Mouse (Mus musculus) liver, embryonic 15.5 days (tissue): ENCODE measurements around the gene Spns2. TPM values are rescaled to one million over a fixed set of nuclear protein-coding genes. Genes with fewer than 3 reads are reported as not detected.

Experiments used
- ATAC-seq: fragments of 200-750 bp; cut with Nextera tagmentation; 2 replicates; pipeline ENCODE4 v1.8.0; 2017; ENCODE audit warnings: moderate number of reproducible peaks, mild to moderate bottlenecking, moderate library complexity; ENCODE audit not compliant: insufficient read depth
- H3K27ac ChIP-seq: fragments of 300-500 bp; sonication (generic); replicated peaks from 2 replicates; pipeline ENCODE4 v1.5.1; 2015; ENCODE audit warnings: mild to moderate bottlenecking, inconsistent platforms
- H3K27me3 ChIP-seq: fragments of 300-500 bp; sonication (generic); 2 replicates; pipeline ENCODE4 v1.6.1; 2015; ENCODE audit warnings: mild to moderate bottlenecking, inconsistent platforms
- H3K36me3 ChIP-seq: fragments of 300-500 bp; sonication (generic); replicated peaks from 2 replicates; pipeline ENCODE4 v1.6.1; 2015; ENCODE audit warnings: moderate library complexity, mild to moderate bottlenecking, inconsistent platforms
- H3K4me1 ChIP-seq: fragments of 300-500 bp; sonication (generic); replicated peaks from 2 replicates; pipeline ENCODE4 v1.6.1; 2015; ENCODE audit warnings: inconsistent platforms
- H3K4me2 ChIP-seq: fragments of 300-500 bp; sonication (generic); 2 replicates; pipeline ENCODE4 v1.6.1; 2015; ENCODE audit warnings: moderate library complexity, mild to moderate bottlenecking, inconsistent platforms
- H3K4me3 ChIP-seq: fragments of 300-500 bp; sonication (generic); replicated peaks from 2 replicates; pipeline ENCODE4 v1.5.1; 2015; ENCODE audit warnings: mild to moderate bottlenecking, inconsistent platforms
- H3K9ac ChIP-seq: fragments of 300-500 bp; sonication (generic); 2 replicates; pipeline ENCODE4 v1.6.1; 2015; ENCODE audit warnings: moderate library complexity, mild to moderate bottlenecking, inconsistent platforms
- H3K9me3 ChIP-seq: fragments of 300-500 bp; sonication (generic); replicated peaks from 2 replicates; pipeline ENCODE4 v1.6.1; 2016; ENCODE audit warnings: inconsistent platforms
- WGBS: fragments of 180-500 bp; shearing (Covaris S2); methylation state at CpG from one replicate; pipeline ENCODE4 v1.1.7; 2015; ENCODE audit warnings: mixed read lengths; ENCODE audit not compliant: insufficient replicate concordance; 5-methylcytosine and 5-hydroxymethylcytosine counted together
- polyA plus RNA-seq: library from polyadenylated mRNA; unstranded; fragments of >200 nt; fragmentation: Nextera tagmentation; extraction: Ambion mirVana; gene quantifications from 2 replicates; pipeline ENCODE4 v1.2.1, GENCODE M21; 2015

The Spns2 gene
- 4.1 and 5.3 TPM in 2 replicates for polyA plus RNA-seq

- Histone ChIP-seq H3K4me1 (peaks cover 60% of the 10 kb centered on the region), H3K27me3 (peaks cover 53% of the 10 kb centered on the region), H3K4me2 (peak within 1 kb of the TSS; percentile 90), H3K9ac (peak within 1 kb of the TSS; percentile 45; the same call in 1 of the 2 replicates), H3K4me3 (peak within 1 kb of the TSS; percentile 63), H3K9me3 (no peaks in the 10 kb centered on the region), H3K27ac (no peak within 1 kb of the TSS), H3K36me3 (no peaks in the 10 kb centered on the region)
- peak; percentile 71 for ATAC-seq
- WGBS, result under 1% methylated on average over 42 of the region's 42 CpGs
Observed at GRCm38 (mm10) chr11:72489881-72490301, at the start of gene Spns2. Gene Spns2, minus strand, starts transcription at chr11:72489904.

- H3K36me3 ChIP-seq, result no peaks in the 10 kb centered on the region
- H3K4me3 ChIP-seq, result no peak overlapping the region
- H3K9ac ChIP-seq, result no peak overlapping the region
- H3K4me1 ChIP-seq, result peaks cover 11% of the 10 kb centered on the region
- no peaks in the 10 kb centered on the region for H3K27me3 ChIP-seq
- H3K27ac ChIP-seq, result no peak overlapping the region
- WGBS, result 85% methylated on average over 7 of the region's 7 CpGs
- ATAC-seq, result no peak
- no peak overlapping the region for H3K4me2 ChIP-seq
- H3K9me3 ChIP-seq, result no peaks in the 10 kb centered on the region
Observed at GRCm38 (mm10) chr11:72538811-72539210, 49.1 kb upstream of the Spns2 start.

DNA sequence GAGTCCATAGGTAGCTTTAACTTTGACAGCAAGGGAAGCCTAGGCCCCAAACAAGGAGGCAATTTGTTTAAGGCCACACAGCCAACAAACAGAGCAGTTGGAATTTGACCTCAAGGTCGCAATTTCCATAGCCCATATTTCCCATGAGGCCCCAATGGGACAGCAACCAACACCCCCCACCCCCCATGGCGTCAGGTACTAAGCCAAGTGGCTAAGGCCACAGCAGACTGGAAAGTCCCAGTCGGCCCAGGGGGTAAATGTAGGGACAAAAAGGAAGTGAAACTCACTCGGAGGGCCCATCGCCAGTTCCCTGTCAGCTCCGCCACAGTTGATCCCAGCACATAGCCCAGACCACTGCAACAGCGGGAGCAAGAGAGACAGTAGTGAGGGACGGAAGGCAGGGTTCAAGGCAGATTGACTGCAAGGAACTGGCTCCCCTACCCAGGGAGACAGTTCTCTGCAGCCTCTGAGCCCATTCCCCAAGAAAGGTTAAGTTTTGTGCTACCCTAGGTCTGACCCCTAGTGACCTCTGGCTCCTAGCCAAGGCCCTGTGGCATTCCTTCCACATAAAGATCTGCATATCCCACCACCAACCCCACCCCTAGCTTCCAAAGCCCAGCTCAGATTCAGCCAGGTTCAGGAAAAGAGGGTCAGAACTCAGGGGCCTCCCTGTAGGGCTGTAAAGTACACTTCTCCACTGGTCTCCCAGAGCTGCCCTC, 48.5 kb upstream of the Spns2 start:
- H3K27me3 ChIP-seq, result no peaks in the 10 kb centered on the region
- peaks cover 11% of the 10 kb centered on the region for H3K4me1 ChIP-seq
- no peak overlapping the region for H3K4me3 ChIP-seq
- H3K9me3 ChIP-seq, result no peaks in the 10 kb centered on the region
- peak; percentile 31; the same call in 1 of the 2 replicates for ATAC-seq
- no peak overlapping the region for H3K9ac ChIP-seq
- WGBS, result 44% methylated on average over 8 of the region's 8 CpGs
- no peak overlapping the region for H3K4me2 ChIP-seq
- no peaks in the 10 kb centered on the region for H3K36me3 ChIP-seq
- no peak overlapping the region for H3K27ac ChIP-seq

DNA sequence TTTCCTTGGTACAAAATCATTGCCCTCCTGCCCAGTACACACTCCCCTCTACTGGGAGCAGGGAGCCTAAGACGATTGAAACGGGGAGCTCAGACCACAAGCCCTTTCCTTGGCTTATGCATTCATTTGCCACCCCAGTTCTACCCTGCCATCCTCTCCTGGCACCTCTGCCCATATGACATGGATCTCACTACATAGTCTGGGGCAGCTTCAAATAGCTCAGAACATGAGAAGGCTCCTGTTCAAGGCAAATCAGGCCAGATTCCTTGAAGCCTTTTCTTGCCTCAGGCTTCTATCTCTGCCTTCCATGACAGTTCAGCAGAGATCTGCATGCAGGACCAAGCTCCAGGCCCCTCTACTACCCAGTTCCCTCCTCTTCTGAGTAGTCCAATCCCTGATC, 47.8 kb upstream of the Spns2 start:
- ATAC-seq, result no peak
- H3K9me3 ChIP-seq, result no peaks in the 10 kb centered on the region
- no peaks in the 10 kb centered on the region for H3K36me3 ChIP-seq
- H3K4me1 ChIP-seq, result peaks cover 11% of the 10 kb centered on the region
- no peaks in the 10 kb centered on the region for H3K27me3 ChIP-seq
- H3K4me3 ChIP-seq, result no peak overlapping the region
- H3K9ac ChIP-seq, result no peak overlapping the region
- WGBS, result 77% methylated on average over 2 of the region's 2 CpGs
- no peak overlapping the region for H3K27ac ChIP-seq
- H3K4me2 ChIP-seq, result no peak overlapping the region

- H3K36me3 ChIP-seq, result no peaks in the 10 kb centered on the region
- no peak overlapping the region for H3K27ac ChIP-seq
- no peaks in the 10 kb centered on the region for H3K27me3 ChIP-seq
- WGBS, result 71% methylated on average over 3 of the region's 3 CpGs
- H3K9ac ChIP-seq, result no peak overlapping the region
- H3K9me3 ChIP-seq, result no peaks in the 10 kb centered on the region
- no peak overlapping the region for H3K4me3 ChIP-seq
- peaks cover 11% of the 10 kb centered on the region for H3K4me1 ChIP-seq
- ATAC-seq, result no peak
- H3K4me2 ChIP-seq, result no peak overlapping the region
Observed at GRCm38 (mm10) chr11:72535519-72535918, 45.8 kb upstream of the Spns2 start.

DNA sequence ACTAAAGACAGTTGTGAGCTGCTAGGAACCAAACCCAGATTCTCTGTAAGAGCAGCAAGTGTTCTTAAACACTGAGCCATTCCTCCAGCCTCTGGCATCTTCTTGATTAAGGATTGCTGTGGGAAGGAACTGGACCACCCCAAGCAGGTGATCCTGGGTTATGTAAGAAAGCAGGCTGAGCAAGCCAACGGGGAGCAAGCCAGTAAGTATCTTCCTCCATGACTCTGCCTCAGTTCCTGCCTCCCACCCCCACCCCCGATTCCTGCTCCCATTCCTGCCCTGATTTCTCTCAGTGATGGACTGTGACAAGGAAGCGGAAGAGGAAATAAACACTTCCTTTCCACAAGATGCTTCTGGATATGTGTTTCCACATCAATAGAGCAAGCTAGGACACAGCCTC, 43.2 kb upstream of the Spns2 start:
- Histone ChIP-seq H3K27me3 (no peaks in the 10 kb centered on the region), H3K9ac (no peak overlapping the region), H3K9me3 (no peaks in the 10 kb centered on the region), H3K27ac (no peak overlapping the region), H3K4me2 (no peak overlapping the region), H3K4me3 (no peak overlapping the region), H3K36me3 (no peaks in the 10 kb centered on the region), H3K4me1 (peaks cover 3% of the 10 kb centered on the region)
- no peak for ATAC-seq
- 54% methylated on average over 3 of the region's 3 CpGs for WGBS

- no peaks in the 10 kb centered on the region for H3K9me3 ChIP-seq
- no peaks in the 10 kb centered on the region for H3K4me1 ChIP-seq
- no peak overlapping the region for H3K9ac ChIP-seq
- ATAC-seq, result no peak
- no peaks in the 10 kb centered on the region for H3K36me3 ChIP-seq
- no peaks in the 10 kb centered on the region for H3K27me3 ChIP-seq
- H3K27ac ChIP-seq, result no peak overlapping the region
- 82% methylated on average over 1 of the region's 1 CpGs for WGBS
- no peak overlapping the region for H3K4me2 ChIP-seq
- H3K4me3 ChIP-seq, result no peak overlapping the region
Observed at GRCm38 (mm10) chr11:72531632-72532031, 41.9 kb upstream of the Spns2 start.

DNA sequence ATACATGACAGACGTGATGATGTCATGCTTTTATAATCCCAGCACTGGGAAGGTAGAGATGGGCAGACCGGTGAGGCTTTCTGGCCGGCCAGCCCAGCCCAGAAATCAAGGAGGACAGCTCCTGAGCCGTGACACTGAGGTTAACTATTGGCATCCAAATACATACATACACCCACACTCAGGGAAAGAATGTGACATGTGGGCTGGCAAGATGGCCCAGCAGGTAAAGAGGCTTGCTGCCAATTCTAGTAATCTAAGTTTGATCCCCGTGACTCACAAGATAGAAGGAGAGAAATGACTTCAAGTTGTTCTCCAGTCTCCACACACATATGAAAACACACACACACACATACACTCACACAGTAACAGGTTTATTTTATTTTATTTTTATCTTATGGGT, 41.4 kb upstream of the Spns2 start:
- no peak for ATAC-seq
- no peak overlapping the region for H3K4me3 ChIP-seq
- WGBS, result 63% methylated on average over 5 of the region's 5 CpGs
- no peaks in the 10 kb centered on the region for H3K9me3 ChIP-seq
- H3K4me2 ChIP-seq, result no peak overlapping the region
- no peaks in the 10 kb centered on the region for H3K27me3 ChIP-seq
- no peak overlapping the region for H3K27ac ChIP-seq
- no peak overlapping the region for H3K9ac ChIP-seq
- H3K4me1 ChIP-seq, result no peaks in the 10 kb centered on the region
- no peaks in the 10 kb centered on the region for H3K36me3 ChIP-seq

- WGBS, result 67% methylated on average over 4 of the region's 4 CpGs
- no peak for ATAC-seq
- Histone ChIP-seq H3K27me3 (no peaks in the 10 kb centered on the region), H3K9ac (no peak overlapping the region), H3K36me3 (no peaks in the 10 kb centered on the region), H3K4me2 (no peak overlapping the region), H3K27ac (no peak overlapping the region), H3K4me3 (no peak overlapping the region), H3K9me3 (no peaks in the 10 kb centered on the region), H3K4me1 (no peaks in the 10 kb centered on the region)
Observed at GRCm38 (mm10) chr11:72526190-72526589, 36.5 kb upstream of the Spns2 start.

- 52% methylated on average over 4 of the region's 4 CpGs for WGBS
- no peaks in the 10 kb centered on the region for H3K4me1 ChIP-seq
- H3K4me2 ChIP-seq, result no peak overlapping the region
- no peaks in the 10 kb centered on the region for H3K9me3 ChIP-seq
- H3K27me3 ChIP-seq, result no peaks in the 10 kb centered on the region
- H3K9ac ChIP-seq, result no peak overlapping the region
- no peak overlapping the region for H3K27ac ChIP-seq
- H3K36me3 ChIP-seq, result no peaks in the 10 kb centered on the region
- no peak overlapping the region for H3K4me3 ChIP-seq
- ATAC-seq, result no peak
Observed at GRCm38 (mm10) chr11:72523711-72524110, 34.0 kb upstream of the Spns2 start.

DNA sequence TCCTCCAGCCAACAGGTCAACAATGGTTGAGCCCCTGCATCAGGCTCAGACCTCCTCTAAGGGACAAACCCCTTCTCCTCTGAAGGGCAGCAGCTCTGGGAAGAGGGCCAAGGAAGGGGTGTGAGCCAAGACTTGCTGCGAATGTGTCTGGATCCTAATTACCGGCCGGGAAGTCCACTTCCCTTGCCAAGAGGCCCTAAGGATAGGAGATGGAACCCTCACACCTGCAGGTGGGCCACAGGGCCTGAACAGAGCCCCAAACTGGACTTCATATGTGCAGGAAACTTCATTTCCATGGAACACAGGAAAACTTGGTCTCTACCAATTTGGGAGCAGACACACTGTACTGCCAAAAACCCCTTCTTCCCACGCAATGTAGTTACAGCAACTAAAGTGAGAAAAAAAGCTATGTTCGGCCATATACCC, 32.9 kb upstream of the Spns2 start:
- no peak for ATAC-seq
- Histone ChIP-seq H3K27me3 (no peaks in the 10 kb centered on the region), H3K9ac (no peak overlapping the region), H3K9me3 (no peaks in the 10 kb centered on the region), H3K4me2 (no peak overlapping the region), H3K4me3 (no peak overlapping the region), H3K36me3 (no peaks in the 10 kb centered on the region), H3K4me1 (no peaks in the 10 kb centered on the region), H3K27ac (no peak overlapping the region)
- WGBS, result 73% methylated on average over 5 of the region's 5 CpGs
